Mouse (Mus musculus) embryonic facial prominence, embryonic 14.5 days (tissue): ENCODE data around the gene Rap1a. TPM values are rescaled to one million over a fixed set of nuclear protein-coding genes. Genes with fewer than 3 reads are reported as not detected.

Experiments
- ATAC-seq: fragments of 200-750 bp; cut with Nextera tagmentation; 2 replicates; pipeline ENCODE4 v1.8.0; 2017; ENCODE audit warnings: low read depth, moderate number of reproducible peaks, moderate TSS enrichment
- DNase-seq: peaks from one replicate; pipeline ENCODE4 v3.0.0-alpha.2; 2015; ENCODE audit warnings: low spot score
- H3K27ac ChIP-seq: fragments of 300-500 bp; sonication (generic); replicated peaks from 2 replicates; pipeline ENCODE4 v1.5.1; 2014; ENCODE audit warnings: low read depth, mild to moderate bottlenecking, low read length, moderate library complexity
- H3K27me3 ChIP-seq: fragments of 300-500 bp; sonication (generic); replicated peaks from 2 replicates; pipeline ENCODE4 v1.6.1; 2014; ENCODE audit warnings: low read length; ENCODE audit not compliant: control insufficient read depth, insufficient read depth
- H3K36me3 ChIP-seq: fragments of 300-500 bp; sonication (generic); 2 replicates; pipeline ENCODE4 v1.6.1; 2014; ENCODE audit warnings: low read length, mixed read lengths; ENCODE audit not compliant: control insufficient read depth, insufficient read depth
- H3K4me1 ChIP-seq: fragments of 300-500 bp; sonication (generic); 2 replicates; pipeline ENCODE4 v1.6.1; 2014; ENCODE audit warnings: antibody characterized with exemption, low read length; ENCODE audit not compliant: control insufficient read depth, insufficient read depth
- H3K4me2 ChIP-seq: fragments of 300-500 bp; sonication (generic); 2 replicates; pipeline ENCODE4 v1.6.1; 2014; ENCODE audit warnings: low read depth, mild to moderate bottlenecking, low read length, moderate library complexity, mixed read lengths
- H3K4me3 ChIP-seq: fragments of 300-500 bp; sonication (generic); 2 replicates; pipeline ENCODE4 v1.5.1; 2014; ENCODE audit warnings: low read depth, mild to moderate bottlenecking, low read length
- H3K9ac ChIP-seq: fragments of 300-500 bp; sonication (generic); 2 replicates; pipeline ENCODE4 v1.6.1; 2014; ENCODE audit warnings: low read depth, mild to moderate bottlenecking, low read length, moderate library complexity, mixed read lengths
- H3K9me3 ChIP-seq: fragments of 300-500 bp; sonication (generic); 2 replicates; pipeline ENCODE4 v1.6.1; 2016; ENCODE audit warnings: low read length; ENCODE audit not compliant: control insufficient read depth
- WGBS: fragments of 180-500 bp; shearing (Covaris S2); extraction: QIAGEN DNeasy Blood & Tissue Kit; methylation state at CpG from one replicate; pipeline ENCODE4 v1.1.7; 2014; 5-methylcytosine and 5-hydroxymethylcytosine counted together
- polyA plus RNA-seq: library from polyadenylated mRNA; unstranded; fragments of >200 nt; fragmentation: Nextera tagmentation; extraction: Ambion mirVana; gene quantifications from 2 replicates; pipeline ENCODE4 v1.2.1, GENCODE M21; 2014

The Rap1a gene
- polyA plus RNA-seq, 1 experiment from 2014 or later: 92.9 TPM

DNA sequence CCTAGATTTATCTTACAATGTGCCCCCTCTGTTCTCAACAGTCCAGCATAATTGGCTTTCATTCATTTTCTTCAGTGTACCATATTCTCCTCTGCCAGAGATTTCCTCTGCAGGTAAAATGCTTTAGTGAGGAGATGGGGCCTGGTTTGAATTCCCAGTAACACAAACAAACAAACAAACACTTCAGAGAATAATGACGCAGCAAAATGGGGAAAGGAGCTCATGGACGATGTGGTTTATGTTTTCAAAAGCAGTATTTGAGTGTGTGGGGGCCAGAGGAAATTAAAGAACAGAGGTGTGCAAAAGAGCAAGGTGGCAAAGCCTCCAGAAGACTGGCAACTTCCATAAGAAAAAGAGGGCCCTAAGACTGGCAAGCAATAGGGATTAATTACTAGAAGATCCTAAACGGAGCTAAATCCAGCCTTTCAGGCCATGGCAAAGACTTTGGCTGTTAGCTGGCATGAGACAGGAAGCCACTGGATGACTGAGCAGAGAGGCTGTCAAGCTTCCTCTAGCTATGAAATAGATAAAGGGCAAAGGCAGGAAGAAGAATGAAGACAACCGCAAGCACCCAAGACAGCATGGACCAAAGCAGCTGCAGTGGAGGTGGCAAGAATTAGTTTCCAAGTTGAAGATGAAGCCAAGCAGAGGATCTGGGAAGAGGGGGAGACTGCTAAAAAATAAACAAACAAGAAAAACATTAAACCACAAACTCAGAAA lies 37.8 kb downstream of the Rap1a start:
- 68% methylated on average over 4 of the region's 4 CpGs for WGBS

DNA sequence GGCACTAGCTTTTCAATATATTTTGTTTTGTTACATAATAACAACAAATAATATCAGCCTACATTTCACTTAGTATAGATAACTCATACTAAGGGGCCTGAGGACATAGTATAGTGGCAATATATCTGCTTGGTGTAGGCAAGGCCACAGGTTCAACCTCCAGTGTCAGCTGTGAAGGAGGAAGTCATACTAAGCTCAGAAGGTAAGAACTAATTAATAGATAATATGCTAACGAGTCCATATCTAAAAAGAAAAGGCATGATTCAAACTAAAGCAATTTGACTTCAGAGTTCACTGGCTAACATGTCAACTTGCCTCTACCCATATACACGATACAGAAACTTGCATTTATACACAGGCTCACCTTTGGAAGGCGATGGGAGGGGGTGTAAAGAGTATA lies 41.1 kb downstream of the Rap1a start:
- H3K27me3 ChIP-seq: no peaks in the 10 kb centered on the region
- no peak overlapping the region for H3K9ac ChIP-seq
- 91% methylated on average over 3 of the region's 3 CpGs for WGBS
- H3K4me2 ChIP-seq: no peak overlapping the region
- no peak overlapping the region for H3K27ac ChIP-seq
- no peak for ATAC-seq
- H3K4me3 ChIP-seq: no peak overlapping the region
- no peaks in the 10 kb centered on the region for H3K9me3 ChIP-seq
- H3K4me1 ChIP-seq: no peaks in the 10 kb centered on the region
- no peak for DNase-seq
- no peaks in the 10 kb centered on the region for H3K36me3 ChIP-seq

More for the DNA sequence above, 37.8 kb downstream of the Rap1a start:
- no peak overlapping the region for H3K4me2 ChIP-seq
- H3K9me3 ChIP-seq: no peaks in the 10 kb centered on the region
- no peak overlapping the region for H3K9ac ChIP-seq
- no peaks in the 10 kb centered on the region for H3K27me3 ChIP-seq
- no peaks in the 10 kb centered on the region for H3K36me3 ChIP-seq
- H3K27ac ChIP-seq: no peak overlapping the region
- H3K4me1 ChIP-seq: no peaks in the 10 kb centered on the region
- H3K4me3 ChIP-seq: no peak overlapping the region
- ATAC-seq (no peak), DNase-seq (no peak)

DNA sequence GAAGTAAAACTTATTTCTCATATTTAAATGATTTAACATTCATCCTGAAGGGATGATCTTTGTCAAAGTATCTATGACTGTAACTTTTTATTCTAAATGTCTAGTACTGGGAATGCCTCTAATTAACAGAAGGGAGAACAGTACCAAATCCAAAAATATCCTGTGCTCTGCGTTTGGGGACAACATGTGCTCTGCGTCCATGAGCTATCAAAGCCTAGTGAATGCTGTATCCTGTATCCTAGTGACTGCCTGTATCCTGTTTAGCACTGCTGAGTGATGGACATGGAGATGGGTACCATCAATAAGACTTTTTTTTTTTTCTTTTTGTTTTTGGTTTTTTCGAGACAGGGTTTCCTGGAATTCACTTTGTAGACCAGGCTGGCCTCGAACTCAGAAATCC lies 42.5 kb downstream of the Rap1a start:
- H3K9me3 ChIP-seq: no peaks in the 10 kb centered on the region
- H3K4me2 ChIP-seq: no peak overlapping the region
- H3K9ac ChIP-seq: no peak overlapping the region
- DNase-seq (no peak), ATAC-seq (no peak)
- 61% methylated on average over 4 of the region's 4 CpGs for WGBS
- H3K36me3 ChIP-seq: no peaks in the 10 kb centered on the region
- H3K4me3 ChIP-seq: no peak overlapping the region
- H3K27me3 ChIP-seq: no peaks in the 10 kb centered on the region
- H3K4me1 ChIP-seq: no peaks in the 10 kb centered on the region
- no peak overlapping the region for H3K27ac ChIP-seq

DNA sequence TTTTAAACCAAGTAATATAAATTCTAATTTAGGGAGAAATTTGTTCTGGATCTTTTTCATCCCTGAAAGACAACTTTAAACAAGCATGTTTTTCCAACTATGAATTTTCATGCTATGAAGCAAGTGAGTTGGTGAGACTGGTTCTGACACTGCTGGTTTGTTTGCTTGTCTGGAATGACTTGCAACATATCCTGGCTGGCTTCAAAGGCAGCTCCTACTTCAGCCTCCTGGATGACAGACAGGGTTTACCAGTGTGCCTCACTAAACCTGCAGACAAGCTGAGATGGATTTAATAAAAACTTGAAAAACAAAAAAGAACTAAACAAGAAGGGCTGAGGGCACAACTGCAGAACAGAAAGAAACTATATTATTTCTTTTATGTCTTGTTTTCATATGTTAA lies 43.0 kb downstream of the Rap1a start:
- DNase-seq (peak; percentile 37), ATAC-seq (no peak)
- Histone ChIP-seq H3K4me1 (no peaks in the 10 kb centered on the region), H3K4me3 (no peak overlapping the region), H3K4me2 (no peak overlapping the region), H3K9ac (no peak overlapping the region), H3K27ac (no peak overlapping the region), H3K9me3 (no peaks in the 10 kb centered on the region), H3K27me3 (no peaks in the 10 kb centered on the region), H3K36me3 (no peaks in the 10 kb centered on the region)

DNA sequence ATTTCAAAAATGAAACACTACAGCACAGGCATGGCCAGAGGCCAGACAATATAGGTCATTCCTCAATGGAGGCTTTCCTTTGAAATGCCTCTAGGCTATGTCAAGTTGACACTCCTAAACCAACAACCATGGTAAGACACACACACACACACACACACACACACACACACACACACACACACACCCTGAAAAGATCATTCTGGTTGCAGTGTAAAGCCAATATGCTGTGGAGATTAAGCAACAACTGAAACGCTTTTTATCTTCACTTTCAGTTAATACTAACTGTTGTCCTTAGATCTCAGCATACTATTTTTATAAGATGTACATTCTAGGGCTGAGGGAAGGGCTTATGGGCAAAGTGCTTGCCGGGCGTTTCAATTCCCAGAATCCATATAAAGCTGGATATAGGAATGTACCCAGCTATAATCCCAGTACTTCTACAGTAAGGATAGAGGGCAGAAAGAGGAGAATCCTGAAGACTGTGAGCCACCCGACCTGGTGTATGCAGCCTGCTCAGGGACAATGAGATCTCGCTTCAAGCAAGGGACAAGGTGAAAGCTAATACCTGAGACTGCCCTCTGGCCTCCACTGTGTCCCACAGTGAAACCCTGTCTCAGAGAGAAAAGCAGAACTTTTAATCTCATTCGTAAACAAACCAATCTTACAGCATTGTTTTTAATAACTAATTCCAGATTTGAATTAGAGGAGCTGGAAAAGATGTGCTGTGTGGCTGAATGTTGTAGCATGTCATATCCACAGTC lies 43.6 kb downstream of the Rap1a start:
- H3K4me1 ChIP-seq: no peaks in the 10 kb centered on the region
- no peak overlapping the region for H3K9ac ChIP-seq
- 64% methylated on average over 6 of the region's 6 CpGs for WGBS
- H3K27ac ChIP-seq: no peak overlapping the region
- H3K36me3 ChIP-seq: no peaks in the 10 kb centered on the region
- H3K4me3 ChIP-seq: no peak overlapping the region
- no peak for DNase-seq
- H3K4me2 ChIP-seq: no peak overlapping the region
- ATAC-seq: no peak
- no peaks in the 10 kb centered on the region for H3K9me3 ChIP-seq
- H3K27me3 ChIP-seq: no peaks in the 10 kb centered on the region

DNA sequence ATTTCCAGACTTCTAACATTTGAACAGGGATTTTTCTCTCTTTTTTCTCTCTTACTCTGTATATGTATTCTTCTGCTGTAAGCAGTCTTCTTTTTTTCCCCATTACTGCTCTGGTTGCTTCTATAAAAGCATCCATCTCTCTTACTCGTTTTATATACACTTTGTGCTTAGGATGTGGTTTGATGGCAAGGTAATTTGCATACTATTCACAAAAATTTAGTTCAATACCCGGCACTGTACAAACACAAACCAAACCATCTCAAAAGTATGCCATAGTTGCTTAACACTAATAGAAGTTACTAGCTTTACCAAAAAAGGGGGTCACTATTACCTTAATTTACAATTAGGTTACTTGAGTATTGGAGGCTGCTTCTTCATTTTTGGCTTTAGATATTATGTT lies 44.6 kb downstream of the Rap1a start:
- Histone ChIP-seq H3K4me2 (no peak overlapping the region), H3K27ac (no peak overlapping the region), H3K27me3 (no peaks in the 10 kb centered on the region), H3K36me3 (no peaks in the 10 kb centered on the region), H3K4me3 (no peak overlapping the region), H3K9ac (no peak overlapping the region), H3K9me3 (no peaks in the 10 kb centered on the region), H3K4me1 (no peaks in the 10 kb centered on the region)
- 77% methylated on average over 2 of the region's 2 CpGs for WGBS
- no peak for DNase-seq
- no peak for ATAC-seq

DNA sequence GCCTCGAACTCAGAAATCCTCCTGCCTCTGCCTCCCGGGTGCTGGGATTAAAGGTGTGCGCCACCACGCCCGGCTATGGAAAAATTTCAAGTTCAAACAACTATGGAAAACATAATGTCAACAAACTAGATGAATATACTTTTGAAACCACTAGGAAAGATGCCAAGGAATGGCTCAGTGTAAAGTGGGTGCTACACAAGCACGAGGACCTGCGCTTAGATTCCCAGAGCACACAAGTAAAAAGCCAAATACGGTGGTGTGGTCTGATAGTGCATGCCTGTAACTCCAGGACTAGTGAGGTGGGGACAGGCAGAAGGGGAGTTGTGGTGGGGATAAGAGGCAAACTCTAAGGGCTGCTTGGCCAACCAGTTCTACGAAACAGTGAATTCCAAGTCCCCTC lies 46.0 kb downstream of the Rap1a start:
- H3K4me3 ChIP-seq: no peak overlapping the region
- 94% methylated on average over 9 of the region's 9 CpGs for WGBS
- no peaks in the 10 kb centered on the region for H3K27me3 ChIP-seq

DNA sequence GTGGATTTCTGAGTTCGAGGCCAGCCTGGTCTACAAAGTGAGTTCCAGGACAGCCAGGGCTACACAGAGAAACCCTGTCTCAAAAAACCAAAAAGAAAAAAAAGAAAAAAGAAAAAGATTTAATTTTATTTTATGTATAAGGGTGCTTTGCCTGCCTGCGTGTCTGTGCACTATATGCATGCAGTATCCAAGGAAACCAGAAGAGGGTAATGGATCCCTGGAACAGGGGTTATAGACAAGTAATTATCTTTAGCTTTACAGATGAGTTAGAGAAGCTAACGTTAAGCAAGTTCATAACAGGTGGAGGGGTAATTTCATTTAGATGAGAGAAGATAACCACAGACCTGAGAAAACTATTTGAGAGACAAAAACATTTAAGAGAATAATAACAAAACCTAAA lies 47.0 kb downstream of the Rap1a start:
- Histone ChIP-seq H3K4me3 (no peak overlapping the region), H3K9me3 (no peaks in the 10 kb centered on the region), H3K4me2 (no peak overlapping the region), H3K36me3 (no peaks in the 10 kb centered on the region), H3K27ac (no peak overlapping the region), H3K27me3 (no peaks in the 10 kb centered on the region), H3K4me1 (no peaks in the 10 kb centered on the region), H3K9ac (no peak overlapping the region)
- DNase-seq: no peak
- WGBS: 69% methylated on average over 2 of the region's 3 CpGs
- no peak for ATAC-seq

More for the DNA sequence above, 46.0 kb downstream of the Rap1a start:
- no peak overlapping the region for H3K27ac ChIP-seq
- DNase-seq (no peak), ATAC-seq (no peak)
- no peaks in the 10 kb centered on the region for H3K36me3 ChIP-seq
- no peak overlapping the region for H3K4me2 ChIP-seq
- no peaks in the 10 kb centered on the region for H3K9me3 ChIP-seq
- H3K4me1 ChIP-seq: no peaks in the 10 kb centered on the region
- no peak overlapping the region for H3K9ac ChIP-seq

DNA sequence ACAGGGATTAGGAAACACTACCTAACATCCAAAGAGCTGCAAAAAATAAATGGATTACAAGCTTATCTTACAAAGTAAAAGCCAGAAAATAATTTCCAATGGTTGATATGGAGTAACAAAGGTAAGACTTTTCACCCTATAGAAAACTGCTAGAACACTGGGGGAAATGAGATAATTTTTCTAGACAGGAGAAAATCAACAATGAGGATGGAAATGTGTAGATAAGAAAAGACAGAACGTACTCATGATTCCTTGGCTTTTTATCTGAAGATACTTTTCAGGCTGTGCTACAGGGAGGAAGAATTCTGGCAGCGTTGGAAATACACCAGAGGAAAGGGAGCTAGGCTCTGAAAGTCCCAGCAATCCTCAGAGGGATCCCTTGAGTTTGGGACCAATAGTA lies 50.3 kb downstream of the Rap1a start:
- peaks cover 5% of the 10 kb centered on the region; the same call in 1 of the 2 replicates for H3K36me3 ChIP-seq
- H3K4me1 ChIP-seq: no peaks in the 10 kb centered on the region
- no peak overlapping the region for H3K4me3 ChIP-seq
- DNase-seq: no peak
- no peaks in the 10 kb centered on the region for H3K27me3 ChIP-seq
- H3K27ac ChIP-seq: no peak overlapping the region
- WGBS: 67% methylated on average over 2 of the region's 2 CpGs
- H3K9me3 ChIP-seq: no peaks in the 10 kb centered on the region
- H3K9ac ChIP-seq: no peak overlapping the region
- no peak overlapping the region for H3K4me2 ChIP-seq
- ATAC-seq: no peak
